Mouse (Mus musculus) c-Kit-positive CD71-positive TER-119-negative erythroid progenitor cells, embryonic 14.5 days (primary cell): Measurements from ENCODE around the gene Ptger2.
"Not testable (repeated sequence)": the region's sequence is repeated elsewhere in the genome, so short reads cannot be mapped to it uniquely, and the experiment has no call there.

Experiments used
- DNase-seq: peaks from one replicate; pipeline ENCODE4 v3.0.0-alpha.2; 2013; ENCODE audit warnings: low read depth

Ptger2 gene

GRCm38 (mm10) chr14:44987674-44988355 lies at the start of gene Ptger2:
Ptger2 (plus strand) TSS chr14:44988195.
- not testable (repeated sequence) for DNase-seq

GRCm38 (mm10) chr14:44960746-44961145 lies 27.2 kb upstream of the Ptger2 start:
- no peak for DNase-seq

GRCm38 (mm10) chr14:44977278-44977677 lies 10.7 kb upstream of the Ptger2 start:
- not testable (repeated sequence) for DNase-seq

- no peak for DNase-seq
Observed at GRCm38 (mm10) chr14:44979887-44980286, 8.1 kb upstream of the Ptger2 start.

- no peak for DNase-seq
Observed at GRCm38 (mm10) chr14:44981490-44981889, 6.5 kb upstream of the Ptger2 start.

- DNase-seq, result no peak
Observed at GRCm38 (mm10) chr14:44984106-44984505, 3.9 kb upstream of the Ptger2 start.

GRCm38 (mm10) chr14:44986248-44986647 lies 1.7 kb upstream of the Ptger2 start:
- DNase-seq, result no peak

- DNase-seq, result no peak
Observed at GRCm38 (mm10) chr14:44988456-44989016, 541 bp downstream of the Ptger2 start.

GRCm38 (mm10) chr14:44989017-44989721 lies 1.2 kb downstream of the Ptger2 start:
- no peak for DNase-seq

- no peak for DNase-seq
Observed at GRCm38 (mm10) chr14:44989751-44990150, 1.8 kb downstream of the Ptger2 start.

- DNase-seq, result no peak
Observed at GRCm38 (mm10) chr14:44994337-44994736, 6.3 kb downstream of the Ptger2 start.

- no peak for DNase-seq
Observed at GRCm38 (mm10) chr14:45000086-45000769, 12.2 kb downstream of the Ptger2 start.

GRCm38 (mm10) chr14:45005698-45006283 lies 17.8 kb downstream of the Ptger2 start:
- DNase-seq, result no peak

- DNase-seq, result no peak
Observed at GRCm38 (mm10) chr14:45009242-45009641, 21.2 kb downstream of the Ptger2 start.

GRCm38 (mm10) chr14:45011260-45011659 lies 23.3 kb downstream of the Ptger2 start:
- DNase-seq, result no peak

GRCm38 (mm10) chr14:45011671-45012070 lies 23.7 kb downstream of the Ptger2 start:
- no peak for DNase-seq

GRCm38 (mm10) chr14:45021551-45021950 lies 33.6 kb downstream of the Ptger2 start:
- no peak for DNase-seq

GRCm38 (mm10) chr14:45034293-45034692 lies 46.3 kb downstream of the Ptger2 start:
- no peak for DNase-seq

- no peak for DNase-seq
Observed at GRCm38 (mm10) chr14:45036579-45036978, 48.6 kb downstream of the Ptger2 start.

- DNase-seq, result no peak
Observed at GRCm38 (mm10) chr14:45038052-45038451, 50.1 kb downstream of the Ptger2 start.

- no peak for DNase-seq
Observed at GRCm38 (mm10) chr14:45040851-45041475, 53.0 kb downstream of the Ptger2 start.

GRCm38 (mm10) chr14:45048128-45048527 lies 60.1 kb downstream of the Ptger2 start:
- no peak for DNase-seq
